Comparison of ENCODE assay signal across 7 mouse cellular contexts in the genomic region with DNA sequence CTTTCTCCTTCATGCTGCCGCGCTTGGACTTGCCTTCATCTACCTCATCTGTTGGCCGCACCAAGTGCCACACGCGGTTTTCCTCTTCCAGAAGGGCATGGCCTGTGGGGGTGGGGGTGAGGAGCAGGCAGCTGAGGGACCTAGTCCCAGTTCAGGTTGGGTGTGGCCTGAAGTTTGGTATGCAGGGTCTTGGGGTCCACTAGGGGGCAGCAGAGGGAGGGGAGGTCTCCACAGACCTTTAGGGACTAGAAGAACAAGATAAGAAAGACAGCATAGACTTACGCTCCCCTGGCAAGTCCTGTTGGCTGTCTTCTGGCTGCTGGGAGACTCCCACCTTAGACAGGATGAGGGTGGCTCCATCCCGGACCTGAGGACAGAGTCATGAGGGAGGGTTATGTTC. TPM values are rescaled to one million over a fixed set of nuclear protein-coding genes. Genes with fewer than 3 reads are reported as not detected.
DNase-seq lines count a peak whose midpoint lies in the region; ATAC-seq and TF ChIP-seq lines count a peak whose summit lies in the region.

No protein-coding gene starts in this region.

- peak; percentile 82 for DNase-seq in A20 (ENCODE audit: low read depth, low spot score)
- peak; percentile 64 to 70 for DNase-seq in CD8-positive naive resting alpha-beta T cell, adult 2 months (ENCODE audit: low read depth in 2 of 2, low spot score in 2 of 2)
- DNase-seq in c-Kit-positive CD71-positive TER-119-negative erythroid progenitor cells, embryonic 14.5 days (ENCODE audit: low read depth), result peak; percentile 62
- peak; percentile 85 for DNase-seq in forebrain, embryonic 14.5 days (ENCODE audit: low spot score)
- peak; percentile 73 for DNase-seq in intestine, embryonic 14.5 days (ENCODE audit: low spot score)
- DNase-seq in lung, postnatal 0 days (ENCODE audit: low spot score), result peak; percentile 77
- DNase-seq in spleen, postnatal 10 days (ENCODE audit: low spot score in 2 of 2), result peak; percentile 49 to 87

- no peaks in the 10 kb centered on the region for H3K4me1 ChIP-seq in forebrain, embryonic 14.5 days (ENCODE audit: control insufficient read depth, insufficient read depth, low read length)
- no peaks in the 10 kb centered on the region for H3K4me1 ChIP-seq in intestine, embryonic 14.5 days (replicated peaks; ENCODE audit: control insufficient read depth, insufficient read depth, low read length)
- H3K4me1 ChIP-seq in lung, postnatal 0 days (ENCODE audit: insufficient read depth, low read depth, low read length), result peaks cover 5% of the 10 kb centered on the region; the same call in 1 of the 2 replicates

- no peaks in the 10 kb centered on the region for H3K27me3 ChIP-seq in forebrain, embryonic 14.5 days (replicated peaks; ENCODE audit: control insufficient read depth, insufficient read depth, low read length)
- H3K27me3 ChIP-seq in intestine, embryonic 14.5 days (replicated peaks; ENCODE audit: control insufficient read depth, insufficient read depth, low read length), result no peaks in the 10 kb centered on the region
- no peaks in the 10 kb centered on the region for H3K27me3 ChIP-seq in lung, postnatal 0 days (replicated peaks; ENCODE audit: insufficient read depth, low read length)

- H3K4me2 ChIP-seq in forebrain, embryonic 14.5 days (ENCODE audit: low read length), result no peak overlapping the region
- no peak overlapping the region for H3K4me2 ChIP-seq in intestine, embryonic 14.5 days (ENCODE audit: low read length)
- H3K4me2 ChIP-seq in lung, postnatal 0 days (replicated peaks; ENCODE audit: low read depth, low read length), result no peak overlapping the region

- 67% methylated on average over 7 of the region's 7 CpGs for WGBS in forebrain, embryonic 14.5 days
- whole genome bisulfite sequencing in intestine, embryonic 14.5 days, result 54% methylated on average over 7 of the region's 7 CpGs
- 41% methylated on average over 7 of the region's 7 CpGs for WGBS in lung, postnatal 0 days

- peaks cover 98% of the 10 kb centered on the region for H3K36me3 ChIP-seq in forebrain, embryonic 14.5 days (ENCODE audit: control insufficient read depth, insufficient read depth, low read length)
- H3K36me3 ChIP-seq in intestine, embryonic 14.5 days (ENCODE audit: control insufficient read depth, insufficient read depth, low read length), result peaks cover 95% of the 10 kb centered on the region
- peaks cover 44% of the 10 kb centered on the region for H3K36me3 ChIP-seq in lung, postnatal 0 days (ENCODE audit: insufficient read depth, low read length)

- H3K9ac ChIP-seq in forebrain, embryonic 14.5 days (ENCODE audit: low read length), result no peak overlapping the region
- H3K9ac ChIP-seq in intestine, embryonic 14.5 days (ENCODE audit: low read length), result no peak overlapping the region
- no peak overlapping the region for H3K9ac ChIP-seq in lung, postnatal 0 days (replicated peaks; ENCODE audit: low read depth)

- TF ChIP-seq EP300 in lung, postnatal 0 days (IDR thresholded peaks at IDR 0.05), result no peak

- TF ChIP-seq CTCF in lung, postnatal 0 days (IDR thresholded peaks at IDR 0.05), result peak; percentile 84

- no peak overlapping the region for H3K4me3 ChIP-seq in forebrain, embryonic 14.5 days (ENCODE audit: low read depth, low read length)
- H3K4me3 ChIP-seq in intestine, embryonic 14.5 days (ENCODE audit: low read depth, low read length), result no peak overlapping the region
- no peak overlapping the region for H3K4me3 ChIP-seq in lung, postnatal 0 days (ENCODE audit: low read depth, low read length)

- ATAC-seq in forebrain, embryonic 14.5 days, result peak; percentile 56; the same call in 1 of the 2 replicates
- 0 out of 2 replicates have a peak, but pooled peaks have one; percentile 4 for ATAC-seq in intestine, embryonic 14.5 days (replicated peaks; ENCODE audit: low FRiP score, low TSS enrichment, low read depth)
- peak; percentile 37 for ATAC-seq in lung, postnatal 0 days

- no peak overlapping the region for H3K27ac ChIP-seq in forebrain, embryonic 14.5 days (ENCODE audit: low read depth, low read length)
- no peak overlapping the region for H3K27ac ChIP-seq in intestine, embryonic 14.5 days (ENCODE audit: low read depth)
- H3K27ac ChIP-seq in lung, postnatal 0 days (ENCODE audit: low read length), result no peak overlapping the region

- H3K9me3 ChIP-seq in forebrain, embryonic 14.5 days (replicated peaks; ENCODE audit: control insufficient read depth, low read length), result no peaks in the 10 kb centered on the region
- H3K9me3 ChIP-seq in intestine, embryonic 14.5 days (ENCODE audit: control insufficient read depth, low read length), result no peaks in the 10 kb centered on the region
- H3K9me3 ChIP-seq in lung, postnatal 0 days (ENCODE audit: low read length), result no peaks in the 10 kb centered on the region

RNA-seq across cellular contexts. Expression of gene Mapk11, which starts 8.5 kb away (rescaled TPM):
- 28.1 and 30.1 TPM in 2 replicates for polyA plus RNA-seq in forebrain, embryonic 14.5 days (2014; fragmentation: Nextera tagmentation; extraction: Ambion mirVana)
- 7.4 and 7.8 TPM in 2 replicates for polyA plus RNA-seq in intestine, embryonic 14.5 days (2014; fragmentation: Nextera tagmentation; extraction: Ambion mirVana)
- 7.4 and 8.5 TPM in 2 replicates for polyA plus RNA-seq in lung, postnatal 0 days (2015; fragmentation: Nextera tagmentation; extraction: Ambion mirVana)

RNA-seq across cellular contexts. Expression of gene Mapk12, which starts 17.5 kb away (rescaled TPM):
- 4.8 and 5.1 TPM in 2 replicates for polyA plus RNA-seq in forebrain, embryonic 14.5 days (2014; fragmentation: Nextera tagmentation; extraction: Ambion mirVana)
- polyA plus RNA-seq in intestine, embryonic 14.5 days (2014; fragmentation: Nextera tagmentation; extraction: Ambion mirVana), result 4.5 and 5.1 TPM in 2 replicates
- polyA plus RNA-seq in lung, postnatal 0 days (2015; fragmentation: Nextera tagmentation; extraction: Ambion mirVana), result 13.0 and 14.4 TPM in 2 replicates

RNA-seq across cellular contexts. Expression of gene Plxnb2, which starts 22.6 kb away (rescaled TPM):
- 101 TPM in 2 replicates for polyA plus RNA-seq in forebrain, embryonic 14.5 days (2014; fragmentation: Nextera tagmentation; extraction: Ambion mirVana)
- polyA plus RNA-seq in intestine, embryonic 14.5 days (2014; fragmentation: Nextera tagmentation; extraction: Ambion mirVana), result 149 and 150 TPM in 2 replicates
- 73.1 and 104 TPM in 2 replicates for polyA plus RNA-seq in lung, postnatal 0 days (2015; fragmentation: Nextera tagmentation; extraction: Ambion mirVana)

RNA-seq across cellular contexts. Expression of gene Hdac10, which starts 29.5 kb away (rescaled TPM):
- 18.4 and 25.4 TPM in 2 replicates for polyA plus RNA-seq in forebrain, embryonic 14.5 days (2014; fragmentation: Nextera tagmentation; extraction: Ambion mirVana)
- polyA plus RNA-seq in intestine, embryonic 14.5 days (2014; fragmentation: Nextera tagmentation; extraction: Ambion mirVana), result 18.3 and 20.3 TPM in 2 replicates
- polyA plus RNA-seq in lung, postnatal 0 days (2015; fragmentation: Nextera tagmentation; extraction: Ambion mirVana), result 14.8 and 15.1 TPM in 2 replicates

RNA-seq across cellular contexts. Expression of gene Tubgcp6, which starts 35.0 kb away (rescaled TPM):
- 15.9 and 17.0 TPM in 2 replicates for polyA plus RNA-seq in forebrain, embryonic 14.5 days (2014; fragmentation: Nextera tagmentation; extraction: Ambion mirVana)
- 16.0 and 16.5 TPM in 2 replicates for polyA plus RNA-seq in intestine, embryonic 14.5 days (2014; fragmentation: Nextera tagmentation; extraction: Ambion mirVana)
- polyA plus RNA-seq in lung, postnatal 0 days (2015; fragmentation: Nextera tagmentation; extraction: Ambion mirVana), result 5.6 and 6.2 TPM in 2 replicates

Comparison
In these comparisons a context has a peak if more than half of its experiments do, and no peak if none do; other contexts are left out.
1. ATAC-seq: peak in every context shown above with its lines; median percentile 56 in forebrain, embryonic 14.5 days; 37 in lung, postnatal 0 days; 4 in intestine, embryonic 14.5 days.